Mouse (Mus musculus): ENCODE results near the gene Cyb561a3. TPM values are rescaled to one million over a fixed set of nuclear protein-coding genes. Genes with fewer than 3 reads are reported as not detected.

Cyb561a3 gene
- polyA plus RNA-seq, 2 experiments, result 18.9 to 23.1 TPM

DNA sequence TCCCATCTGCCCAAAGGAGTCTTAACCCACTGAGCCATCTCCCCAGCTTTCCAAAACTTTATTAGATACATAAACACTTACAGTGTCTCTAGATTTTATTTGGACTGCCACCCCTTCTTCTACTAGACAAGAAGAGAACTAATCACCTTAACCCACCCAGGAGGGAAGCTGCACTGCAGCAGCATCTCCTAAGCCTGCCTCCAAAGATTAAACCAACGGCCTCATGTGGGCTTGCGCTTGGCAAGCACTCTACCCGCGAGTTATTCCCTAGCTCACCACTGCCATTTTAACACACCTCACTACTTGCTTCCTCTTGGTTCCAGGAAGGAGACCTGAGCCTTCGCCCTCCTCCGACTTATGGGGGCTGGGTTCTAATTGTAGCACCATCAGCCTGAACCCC is 12.7 kb upstream of the Cyb561a3 start:
- ATAC-seq (ENCODE audit: low FRiP score, low read depth), result no peak
- Histone ChIP-seq H3K4me3 (replicated peaks; ENCODE audit: low read length) (no peak overlapping the region), H3K36me3 (ENCODE audit: control insufficient read depth, insufficient read depth, low read length) (peaks cover under 1% of the 10 kb centered on the region; the same call in 1 of the 2 replicates), H3K9ac (ENCODE audit: low read depth, low read length, severe bottlenecking) (no peak overlapping the region), H3K9me3 (ENCODE audit: control insufficient read depth, low read length) (no peaks in the 10 kb centered on the region), H3K27me3 (ENCODE audit: control insufficient read depth, insufficient read depth, low read length) (no peaks in the 10 kb centered on the region), H3K4me2 (replicated peaks; ENCODE audit: low read depth, low read length, severe bottlenecking) (no peak overlapping the region), H3K27ac (replicated peaks; ENCODE audit: low read depth, low read length) (no peak overlapping the region), H3K4me1 (ENCODE audit: control insufficient read depth, insufficient read depth, low read length) (no peaks in the 10 kb centered on the region)
- DNase-seq (ENCODE audit: low spot score), result no peak
- 81% methylated on average over 6 of the region's 6 CpGs for WGBS
- no peak for TF ChIP-seq POLR2A (IDR thresholded peaks at IDR 0.05; ENCODE audit: borderline replicate concordance, extremely low read depth, insufficient read depth, insufficient read length)

DNA sequence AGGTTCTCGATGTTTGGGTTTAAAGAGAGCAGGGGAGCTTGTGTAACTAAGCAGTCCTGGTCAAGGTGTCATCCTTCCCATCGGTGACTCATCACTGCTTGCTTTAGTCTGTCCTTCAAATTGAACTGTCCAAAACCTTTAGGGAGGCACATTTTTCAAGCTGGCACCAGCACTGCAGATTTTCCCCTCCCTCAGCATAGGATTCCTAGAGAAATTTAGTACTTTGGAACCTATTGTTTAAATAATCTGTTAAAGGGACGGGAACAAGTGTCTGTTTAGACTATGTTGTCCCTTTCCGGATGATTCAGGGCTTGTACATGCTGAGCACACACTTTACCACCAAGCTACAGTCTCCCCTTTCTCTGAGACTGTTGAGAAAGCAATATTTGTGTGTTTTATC is 11.8 kb upstream of the Cyb561a3 start:
- no peak for TF ChIP-seq POLR2A (IDR thresholded peaks at IDR 0.05; ENCODE audit: borderline replicate concordance, extremely low read depth, insufficient read depth, insufficient read length)
- Histone ChIP-seq H3K9ac (ENCODE audit: low read depth, low read length, severe bottlenecking) (no peak overlapping the region), H3K36me3 (ENCODE audit: control insufficient read depth, insufficient read depth, low read length) (peaks cover 10% of the 10 kb centered on the region; the same call in 1 of the 2 replicates), H3K9me3 (ENCODE audit: control insufficient read depth, low read length) (no peaks in the 10 kb centered on the region), H3K27me3 (ENCODE audit: control insufficient read depth, insufficient read depth, low read length) (no peaks in the 10 kb centered on the region), H3K27ac (replicated peaks; ENCODE audit: low read depth, low read length) (no peak overlapping the region), H3K4me3 (replicated peaks; ENCODE audit: low read length) (no peak overlapping the region), H3K4me1 (ENCODE audit: control insufficient read depth, insufficient read depth, low read length) (no peaks in the 10 kb centered on the region), H3K4me2 (replicated peaks; ENCODE audit: low read depth, low read length, severe bottlenecking) (no peak overlapping the region)
- 76% methylated on average over 4 of the region's 4 CpGs for whole genome bisulfite sequencing
- DNase-seq (ENCODE audit: low spot score), result no peak
- no peak for ATAC-seq (ENCODE audit: low FRiP score, low read depth)

DNA sequence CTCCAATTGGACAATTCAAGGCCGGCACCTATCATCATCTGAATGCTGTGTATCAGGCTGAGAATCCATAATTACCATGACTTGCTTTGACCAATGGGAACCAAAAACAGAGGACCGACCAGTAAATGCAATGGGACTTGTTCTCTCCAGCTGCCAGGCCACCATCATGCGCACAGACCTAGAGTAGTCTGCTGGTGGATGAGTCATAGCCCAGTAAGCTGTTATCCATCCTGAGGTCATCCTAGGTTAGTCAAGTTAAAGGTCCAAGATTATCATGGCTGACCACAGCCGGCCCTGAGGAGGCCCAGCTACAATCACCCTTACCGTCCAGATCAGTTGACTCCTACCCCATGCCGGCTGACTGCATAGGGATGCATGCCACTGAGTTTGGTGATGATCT is 7.3 kb upstream of the Cyb561a3 start:
- DNase-seq (ENCODE audit: low spot score), result no peak
- ATAC-seq (ENCODE audit: low FRiP score, low read depth), result no peak
- WGBS, result 93% methylated on average over 6 of the region's 6 CpGs
- H3K27me3 ChIP-seq (ENCODE audit: control insufficient read depth, insufficient read depth, low read length), result no peaks in the 10 kb centered on the region
- no peak overlapping the region for H3K27ac ChIP-seq (replicated peaks; ENCODE audit: low read depth, low read length)
- H3K4me1 ChIP-seq (ENCODE audit: control insufficient read depth, insufficient read depth, low read length), result no peaks in the 10 kb centered on the region
- H3K4me3 ChIP-seq (replicated peaks; ENCODE audit: low read length), result no peak overlapping the region
- H3K9ac ChIP-seq (ENCODE audit: low read depth, low read length, severe bottlenecking), result no peak overlapping the region
- H3K9me3 ChIP-seq (ENCODE audit: control insufficient read depth, low read length), result no peaks in the 10 kb centered on the region
- no peak for TF ChIP-seq POLR2A (IDR thresholded peaks at IDR 0.05; ENCODE audit: borderline replicate concordance, extremely low read depth, insufficient read depth, insufficient read length)
- no peak overlapping the region for H3K4me2 ChIP-seq (replicated peaks; ENCODE audit: low read depth, low read length, severe bottlenecking)
- peaks cover 51% of the 10 kb centered on the region for H3K36me3 ChIP-seq (ENCODE audit: control insufficient read depth, insufficient read depth, low read length)

DNA sequence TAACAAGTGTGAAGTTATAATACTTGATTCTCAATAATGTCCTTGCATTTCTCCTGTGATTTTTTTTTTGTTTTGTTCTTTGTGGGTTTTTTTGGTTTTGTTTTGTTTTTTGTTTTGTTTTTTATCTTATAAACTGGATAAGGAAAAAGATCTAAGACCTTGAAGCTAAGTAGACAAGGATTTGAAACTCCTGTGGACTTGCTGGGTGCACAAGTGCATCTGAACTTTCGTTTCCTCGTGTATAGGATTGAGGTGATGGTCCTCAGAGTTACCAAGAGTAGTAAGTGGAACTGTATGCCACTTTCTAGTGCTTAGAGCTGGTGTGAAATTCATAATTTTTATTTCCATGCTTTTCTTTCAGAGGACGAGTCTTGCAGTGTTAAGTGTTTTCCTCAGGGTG is 3.1 kb downstream of the Cyb561a3 start:
- Histone ChIP-seq H3K4me3 (replicated peaks; ENCODE audit: low read length) (no peak overlapping the region), H3K4me1 (ENCODE audit: control insufficient read depth, insufficient read depth, low read length) (peaks cover 8% of the 10 kb centered on the region), H3K27me3 (ENCODE audit: control insufficient read depth, insufficient read depth, low read length) (no peaks in the 10 kb centered on the region), H3K36me3 (ENCODE audit: control insufficient read depth, insufficient read depth, low read length) (peaks cover 15% of the 10 kb centered on the region; the same call in 1 of the 2 replicates), H3K4me2 (replicated peaks; ENCODE audit: low read depth, low read length, severe bottlenecking) (no peak overlapping the region), H3K27ac (replicated peaks; ENCODE audit: low read depth, low read length) (no peak overlapping the region), H3K9me3 (ENCODE audit: control insufficient read depth, low read length) (no peaks in the 10 kb centered on the region), H3K9ac (ENCODE audit: low read depth, low read length, severe bottlenecking) (no peak overlapping the region)
- DNase-seq (ENCODE audit: low spot score), result no peak
- WGBS, result 89% methylated on average over 3 of the region's 3 CpGs
- no peak for TF ChIP-seq POLR2A (IDR thresholded peaks at IDR 0.05; ENCODE audit: borderline replicate concordance, extremely low read depth, insufficient read depth, insufficient read length)
- no peak for ATAC-seq (ENCODE audit: low FRiP score, low read depth)

DNA sequence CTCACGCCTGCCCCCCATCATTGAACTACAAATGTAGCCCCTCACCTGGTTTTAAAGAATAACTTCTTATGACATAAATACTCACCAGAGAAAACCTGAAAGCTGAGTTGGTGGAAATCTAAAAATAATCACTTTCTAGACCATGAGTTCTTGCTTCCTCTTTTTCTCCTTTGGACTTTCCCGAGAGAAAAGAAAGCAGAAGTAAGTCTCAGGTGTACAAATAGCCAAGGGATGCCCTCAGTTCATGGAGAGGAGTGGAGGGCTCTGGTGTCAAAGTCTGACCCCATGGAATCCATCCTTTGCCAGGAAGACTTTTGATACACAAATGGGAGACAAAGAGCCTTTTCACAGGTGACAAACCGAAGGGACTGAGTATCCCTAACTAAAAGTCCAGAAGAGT is 3.8 kb downstream of the Cyb561a3 start:
- no peak overlapping the region for H3K4me3 ChIP-seq (replicated peaks; ENCODE audit: low read length)
- no peak for DNase-seq (ENCODE audit: low spot score)

DNA sequence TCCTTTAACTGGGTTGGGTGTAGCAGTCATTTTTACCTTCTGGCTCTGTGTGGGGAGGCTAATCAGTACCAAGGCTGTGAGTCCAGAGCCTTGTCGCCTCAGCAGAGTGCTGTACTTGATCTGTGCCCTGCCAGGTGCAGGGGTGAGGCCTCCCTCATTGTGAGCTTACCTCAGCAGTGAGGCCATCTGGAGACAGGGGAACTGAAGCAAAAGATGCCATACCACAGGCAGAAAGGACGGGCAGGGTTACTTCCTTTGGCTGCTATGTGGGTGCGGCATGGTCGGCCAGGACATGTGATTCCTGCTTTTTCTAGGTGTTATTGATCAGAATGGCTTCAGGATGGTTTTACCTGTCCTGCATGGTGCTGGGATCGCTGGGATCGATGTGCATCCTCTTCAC is 5.0 kb downstream of the Cyb561a3 start:
- H3K9me3 ChIP-seq (ENCODE audit: control insufficient read depth, low read length), result no peaks in the 10 kb centered on the region
- 81% methylated on average over 6 of the region's 6 CpGs for WGBS
- H3K27me3 ChIP-seq (ENCODE audit: control insufficient read depth, insufficient read depth, low read length), result no peaks in the 10 kb centered on the region
- no peak overlapping the region for H3K27ac ChIP-seq (replicated peaks; ENCODE audit: low read depth, low read length)
- ATAC-seq (ENCODE audit: low FRiP score, low read depth), result no peak
- no peak for DNase-seq (ENCODE audit: low spot score)
- no peak for TF ChIP-seq POLR2A (IDR thresholded peaks at IDR 0.05; ENCODE audit: borderline replicate concordance, extremely low read depth, insufficient read depth, insufficient read length)
- H3K4me2 ChIP-seq (replicated peaks; ENCODE audit: low read depth, low read length, severe bottlenecking), result no peak overlapping the region
- H3K36me3 ChIP-seq (ENCODE audit: control insufficient read depth, insufficient read depth, low read length), result peaks cover 19% of the 10 kb centered on the region; the same call in 1 of the 2 replicates
- H3K9ac ChIP-seq (ENCODE audit: low read depth, low read length, severe bottlenecking), result no peak overlapping the region
- peaks cover 6% of the 10 kb centered on the region; the same call in 1 of the 2 replicates for H3K4me1 ChIP-seq (ENCODE audit: control insufficient read depth, insufficient read depth, low read length)
- no peak overlapping the region for H3K4me3 ChIP-seq (replicated peaks; ENCODE audit: low read length)

More for the DNA sequence above, 3.8 kb downstream of the Cyb561a3 start:
- Histone ChIP-seq H3K4me1 (ENCODE audit: control insufficient read depth, insufficient read depth, low read length) (peaks cover 8% of the 10 kb centered on the region), H3K9me3 (ENCODE audit: control insufficient read depth, low read length) (no peaks in the 10 kb centered on the region), H3K27me3 (ENCODE audit: control insufficient read depth, insufficient read depth, low read length) (no peaks in the 10 kb centered on the region), H3K27ac (replicated peaks; ENCODE audit: low read depth, low read length) (no peak overlapping the region), H3K9ac (ENCODE audit: low read depth, low read length, severe bottlenecking) (no peak overlapping the region), H3K36me3 (ENCODE audit: control insufficient read depth, insufficient read depth, low read length) (peaks cover 15% of the 10 kb centered on the region; the same call in 1 of the 2 replicates), H3K4me2 (replicated peaks; ENCODE audit: low read depth, low read length, severe bottlenecking) (no peak overlapping the region)
- 81% methylated on average over 3 of the region's 3 CpGs for WGBS
- no peak for ATAC-seq (ENCODE audit: low FRiP score, low read depth)
- TF ChIP-seq POLR2A (IDR thresholded peaks at IDR 0.05; ENCODE audit: borderline replicate concordance, extremely low read depth, insufficient read depth, insufficient read length), result no peak

Data from limb, embryonic 14.5 days (tissue).